Mouse (Mus musculus): Measurements from ENCODE around the gene Spi1.
"Not testable (repeated sequence)": the region's sequence is repeated elsewhere in the genome, so short reads cannot be mapped to it uniquely, and the experiment has no call there.

The Spi1 gene

GRCm38 (mm10) chr2:91097015-91097414 lies 14.8 kb downstream of the Spi1 start:
- no peak for DNase-seq

GRCm38 (mm10) chr2:91098156-91098555 lies 16.0 kb downstream of the Spi1 start:
- DNase-seq, result no peak

GRCm38 (mm10) chr2:91101124-91101740 lies 19.0 kb downstream of the Spi1 start:
- DNase-seq, result peak; percentile 98

GRCm38 (mm10) chr2:91108156-91108555 lies 26.0 kb downstream of the Spi1 start:
- DNase-seq, result no peak

- DNase-seq, result no peak
Observed at GRCm38 (mm10) chr2:91109241-91109640, 27.1 kb downstream of the Spi1 start.

- DNase-seq, result no peak
Observed at GRCm38 (mm10) chr2:91109807-91110385, 27.7 kb downstream of the Spi1 start.

GRCm38 (mm10) chr2:91110429-91110828 lies 28.2 kb downstream of the Spi1 start:
- DNase-seq, result no peak

- not testable (repeated sequence) for DNase-seq
Observed at GRCm38 (mm10) chr2:91111832-91112231, 29.6 kb downstream of the Spi1 start.

- DNase-seq, result no peak
Observed at GRCm38 (mm10) chr2:91112491-91112890, 30.3 kb downstream of the Spi1 start.

GRCm38 (mm10) chr2:91113334-91113733 lies 31.1 kb downstream of the Spi1 start:
- no peak for DNase-seq

GRCm38 (mm10) chr2:91113852-91114251 lies 31.7 kb downstream of the Spi1 start:
- DNase-seq, result no peak

GRCm38 (mm10) chr2:91114781-91115577 lies 32.8 kb downstream of the Spi1 start:
- DNase-seq, result peak; percentile 89

GRCm38 (mm10) chr2:91115578-91115970 lies 33.4 kb downstream of the Spi1 start:
- no peak for DNase-seq

- no peak for DNase-seq
Observed at GRCm38 (mm10) chr2:91116842-91117241, 34.7 kb downstream of the Spi1 start.

GRCm38 (mm10) chr2:91117585-91118275 lies 35.5 kb downstream of the Spi1 start, which contains the start of gene Mybpc3:
Gene Mybpc3 (plus strand): TSS chr2:91118144.
- no peak for DNase-seq

GRCm38 (mm10) chr2:91118647-91119046 lies 36.5 kb downstream of the Spi1 start:
- DNase-seq, result no peak

- no peak for DNase-seq
Observed at GRCm38 (mm10) chr2:91119061-91119460, 36.9 kb downstream of the Spi1 start.

- no peak for DNase-seq
Observed at GRCm38 (mm10) chr2:91119551-91119950, 37.4 kb downstream of the Spi1 start.

- no peak for DNase-seq
Observed at GRCm38 (mm10) chr2:91120261-91120671, 38.1 kb downstream of the Spi1 start.

- no peak for DNase-seq
Observed at GRCm38 (mm10) chr2:91121011-91121410, 38.8 kb downstream of the Spi1 start.

- no peak for DNase-seq
Observed at GRCm38 (mm10) chr2:91121497-91121896, 39.3 kb downstream of the Spi1 start.

GRCm38 (mm10) chr2:91123521-91123920 lies 41.3 kb downstream of the Spi1 start:
- no peak for DNase-seq

GRCm38 (mm10) chr2:91125101-91125500 lies 42.9 kb downstream of the Spi1 start:
- DNase-seq, result no peak
